Mouse (Mus musculus) embryonic facial prominence, embryonic 15.5 days (tissue): Measurements from ENCODE around the gene Tns1. TPM values are rescaled to one million over a fixed set of nuclear protein-coding genes. Genes with fewer than 3 reads are reported as not detected.

Source experiments
- ATAC-seq: fragments of 200-750 bp; cut with Nextera tagmentation; 2 replicates; pipeline ENCODE4 v1.8.0; 2017; ENCODE audit warnings: low read depth, moderate TSS enrichment; ENCODE audit not compliant: insufficient number of reproducible peaks, low FRiP score, low TSS enrichment
- H3K27ac ChIP-seq: fragments of 300-500 bp; sonication (generic); replicated peaks from 2 replicates; pipeline ENCODE4 v1.5.1; 2015; ENCODE audit warnings: mild to moderate bottlenecking, inconsistent platforms
- H3K27me3 ChIP-seq: fragments of 300-500 bp; sonication (generic); 2 replicates; pipeline ENCODE4 v1.6.1; 2015; ENCODE audit warnings: inconsistent platforms
- H3K36me3 ChIP-seq: fragments of 300-500 bp; sonication (generic); 2 replicates; pipeline ENCODE4 v1.6.1; 2015; ENCODE audit warnings: mild to moderate bottlenecking, inconsistent platforms
- H3K4me1 ChIP-seq: fragments of 300-500 bp; sonication (generic); 2 replicates; pipeline ENCODE4 v1.6.1; 2015; ENCODE audit warnings: inconsistent platforms
- H3K4me2 ChIP-seq: fragments of 300-500 bp; sonication (generic); replicated peaks from 2 replicates; pipeline ENCODE4 v1.6.1; 2015; ENCODE audit warnings: mild to moderate bottlenecking, inconsistent platforms
- H3K4me3 ChIP-seq: fragments of 300-500 bp; sonication (generic); replicated peaks from 2 replicates; pipeline ENCODE4 v1.5.1; 2015; ENCODE audit warnings: mild to moderate bottlenecking, inconsistent platforms
- H3K9ac ChIP-seq: fragments of 300-500 bp; sonication (generic); 2 replicates; pipeline ENCODE4 v1.6.1; 2015; ENCODE audit warnings: inconsistent platforms
- H3K9me3 ChIP-seq: fragments of 300-500 bp; sonication (generic); replicated peaks from 2 replicates; pipeline ENCODE4 v1.6.1; 2016; ENCODE audit warnings: inconsistent platforms
- WGBS: fragments of 180-500 bp; shearing (Covaris S2); methylation state at CpG from one replicate; pipeline ENCODE4 v1.1.7; 2015; 5-methylcytosine and 5-hydroxymethylcytosine counted together
- polyA plus RNA-seq: library from polyadenylated mRNA; unstranded; fragments of >200 nt; fragmentation: Nextera tagmentation; extraction: Ambion mirVana; gene quantifications from 2 replicates; pipeline ENCODE4 v1.2.1, GENCODE M21; 2015

Gene Tns1
- polyA plus RNA-seq, 1 experiment from 2014 or later: 49.3 TPM

- no peak overlapping the region for H3K4me2 ChIP-seq
- peak; percentile 64 for ATAC-seq
- H3K27me3 ChIP-seq: no peaks in the 10 kb centered on the region
- H3K4me3 ChIP-seq: no peak overlapping the region
- no peaks in the 10 kb centered on the region for H3K9me3 ChIP-seq
- peak overlapping the region; percentile 61 for H3K27ac ChIP-seq
- H3K4me1 ChIP-seq: peaks cover 41% of the 10 kb centered on the region
- H3K9ac ChIP-seq: no peak overlapping the region
- WGBS: 46% methylated on average over 9 of the region's 9 CpGs
- H3K36me3 ChIP-seq: peaks cover 25% of the 10 kb centered on the region; the same call in 1 of the 2 replicates
Measured at GRCm38 (mm10) chr1:73998131-73998865, 126.0 kb downstream of the Tns1 start.

DNA sequence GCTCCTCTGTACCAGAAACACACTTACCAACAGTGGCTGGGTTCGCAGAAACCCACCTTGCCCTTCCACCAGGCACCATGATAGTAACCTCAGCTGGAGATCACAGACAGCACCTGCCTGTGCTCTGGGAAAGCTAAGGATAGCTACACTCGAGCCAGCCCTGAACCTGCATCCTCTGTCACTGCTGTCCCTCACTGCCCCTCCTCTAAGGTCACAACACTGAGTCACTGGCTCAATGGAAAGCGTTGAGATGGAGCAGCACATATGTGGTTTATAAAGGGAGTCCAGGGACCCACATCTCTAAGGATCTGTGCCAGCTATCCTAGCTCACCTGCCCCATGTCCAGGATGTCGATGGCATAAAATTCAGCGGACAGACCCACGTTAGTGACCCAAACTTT lies 126.9 kb downstream of the Tns1 start:
- Histone ChIP-seq H3K4me3 (no peak overlapping the region), H3K4me2 (no peak overlapping the region), H3K27ac (no peak overlapping the region; the same call in 1 of the 2 replicates), H3K4me1 (peaks cover 46% of the 10 kb centered on the region), H3K9me3 (no peaks in the 10 kb centered on the region), H3K27me3 (no peaks in the 10 kb centered on the region), H3K9ac (no peak overlapping the region), H3K36me3 (peaks cover 25% of the 10 kb centered on the region)
- no peak for ATAC-seq
- 92% methylated on average over 6 of the region's 6 CpGs for WGBS

DNA sequence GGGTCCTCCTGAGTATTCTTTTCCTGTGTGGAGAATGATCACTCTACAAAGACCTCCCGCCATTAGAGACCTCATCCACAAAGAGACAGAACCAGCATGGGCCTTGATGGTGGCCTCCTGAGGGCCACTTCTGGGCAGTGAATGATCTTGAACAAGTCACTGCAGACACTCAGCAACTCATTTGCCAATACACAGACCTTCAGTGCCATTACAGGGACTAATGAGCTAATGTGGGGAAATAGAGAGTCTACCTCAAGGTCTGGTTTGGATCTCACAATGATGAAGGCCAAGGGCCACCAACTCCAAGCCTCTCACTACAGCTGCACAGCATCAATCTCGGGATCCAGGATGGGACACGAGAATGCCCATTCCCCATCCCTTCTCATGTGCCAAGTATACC lies 127.6 kb downstream of the Tns1 start:
- Histone ChIP-seq H3K4me3 (no peak overlapping the region), H3K36me3 (peaks cover 30% of the 10 kb centered on the region), H3K4me1 (peaks cover 45% of the 10 kb centered on the region), H3K9me3 (no peaks in the 10 kb centered on the region), H3K27me3 (no peaks in the 10 kb centered on the region), H3K4me2 (no peak overlapping the region), H3K27ac (no peak overlapping the region), H3K9ac (no peak overlapping the region)
- 87% methylated on average over 3 of the region's 3 CpGs for WGBS
- ATAC-seq: no peak

- no peak overlapping the region for H3K27ac ChIP-seq
- H3K4me1 ChIP-seq: peaks cover 41% of the 10 kb centered on the region
Measured at GRCm38 (mm10) chr1:73996209-73996608, 128.0 kb downstream of the Tns1 start.

DNA sequence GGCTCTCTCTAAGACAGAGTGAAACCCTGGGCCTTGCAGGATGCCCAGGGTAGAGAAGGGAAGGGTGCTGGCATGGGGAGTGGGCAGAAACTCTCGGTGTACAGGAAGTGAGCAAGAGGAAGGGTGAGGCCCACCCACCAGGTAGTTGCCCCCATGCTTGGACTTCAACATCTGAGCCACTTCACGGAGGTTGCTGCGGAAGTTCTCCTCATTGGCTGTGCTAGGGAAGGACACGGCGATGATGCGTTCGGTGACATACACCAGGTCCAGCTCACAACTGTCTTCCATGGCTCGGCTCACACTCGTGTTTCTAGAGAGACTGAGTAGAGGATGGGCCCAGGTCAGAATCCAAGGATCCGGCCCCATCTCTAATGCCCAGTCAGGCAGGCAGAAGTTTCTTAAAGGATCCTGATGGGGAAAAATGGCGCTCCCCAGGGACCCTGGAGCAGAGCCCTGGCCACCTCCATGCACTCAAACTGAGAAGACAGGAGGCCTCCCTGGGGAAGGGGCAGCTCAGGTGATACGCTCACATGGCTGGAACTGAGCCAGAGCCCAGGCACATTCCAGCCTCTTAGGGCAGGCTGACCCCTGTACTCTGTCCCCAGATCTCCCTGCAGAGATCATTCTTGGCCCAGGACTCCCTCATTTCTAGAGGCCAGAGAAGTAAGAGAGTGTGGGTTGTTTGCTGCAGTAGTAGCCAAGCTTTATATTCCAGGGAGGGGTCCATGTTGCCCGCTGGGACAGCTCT lies 129.0 kb downstream of the Tns1 start:
- WGBS: 88% methylated on average over 13 of the region's 13 CpGs
- no peaks in the 10 kb centered on the region for H3K27me3 ChIP-seq
- peaks cover 45% of the 10 kb centered on the region for H3K36me3 ChIP-seq
- H3K9ac ChIP-seq: no peak overlapping the region
- peaks cover 33% of the 10 kb centered on the region for H3K4me1 ChIP-seq
- H3K27ac ChIP-seq: no peak overlapping the region
- no peak for ATAC-seq
- H3K4me2 ChIP-seq: no peak overlapping the region
- no peak overlapping the region for H3K4me3 ChIP-seq
- H3K9me3 ChIP-seq: no peaks in the 10 kb centered on the region

More at GRCm38 (mm10) chr1:73996209-73996608, 128.0 kb downstream of the Tns1 start:
- no peak overlapping the region for H3K4me3 ChIP-seq
- H3K9ac ChIP-seq: no peak overlapping the region
- ATAC-seq: no peak
- 52% methylated on average over 2 of the region's 2 CpGs for WGBS
- peaks cover 35% of the 10 kb centered on the region for H3K36me3 ChIP-seq
- H3K4me2 ChIP-seq: no peak overlapping the region
- H3K27me3 ChIP-seq: no peaks in the 10 kb centered on the region
- H3K9me3 ChIP-seq: no peaks in the 10 kb centered on the region

GRCm38 (mm10) chr1:73993901-73994426 lies 130.3 kb downstream of the Tns1 start:
- no peak for ATAC-seq
- 68% methylated on average over 7 of the region's 7 CpGs for WGBS
- H3K9ac ChIP-seq: no peak overlapping the region

GRCm38 (mm10) chr1:73993279-73993678 lies 131.0 kb downstream of the Tns1 start:
- Histone ChIP-seq H3K36me3 (peaks cover 62% of the 10 kb centered on the region), H3K27ac (no peak overlapping the region), H3K4me3 (no peak overlapping the region), H3K4me2 (no peak overlapping the region), H3K9ac (no peak overlapping the region), H3K4me1 (peaks cover 13% of the 10 kb centered on the region), H3K27me3 (no peaks in the 10 kb centered on the region), H3K9me3 (no peaks in the 10 kb centered on the region)
- WGBS: 82% methylated on average over 7 of the region's 7 CpGs
- no peak for ATAC-seq

More at GRCm38 (mm10) chr1:73993901-73994426, 130.3 kb downstream of the Tns1 start:
- Histone ChIP-seq H3K27ac (peak overlapping the region; percentile 8), H3K27me3 (no peaks in the 10 kb centered on the region), H3K4me3 (no peak overlapping the region), H3K4me1 (peaks cover 20% of the 10 kb centered on the region), H3K9me3 (no peaks in the 10 kb centered on the region), H3K36me3 (peaks cover 55% of the 10 kb centered on the region), H3K4me2 (no peak overlapping the region)

- H3K4me1 ChIP-seq: 0 out of 2 replicates have a peak, but pooled peaks cover 9% of the 10 kb centered on the region
- H3K4me3 ChIP-seq: no peak overlapping the region
- H3K27me3 ChIP-seq: no peaks in the 10 kb centered on the region
- peaks cover 66% of the 10 kb centered on the region for H3K36me3 ChIP-seq
- no peak overlapping the region for H3K4me2 ChIP-seq
- WGBS: 42% methylated on average over 5 of the region's 5 CpGs
- peak; percentile 40; the same call in 1 of the 2 replicates for ATAC-seq
- no peaks in the 10 kb centered on the region for H3K9me3 ChIP-seq
- H3K9ac ChIP-seq: no peak overlapping the region
- H3K27ac ChIP-seq: no peak overlapping the region
Measured at GRCm38 (mm10) chr1:73992201-73992938, 131.9 kb downstream of the Tns1 start.

- Histone ChIP-seq H3K27ac (no peak overlapping the region), H3K27me3 (no peaks in the 10 kb centered on the region), H3K9me3 (no peaks in the 10 kb centered on the region), H3K9ac (no peak overlapping the region), H3K4me2 (no peak overlapping the region), H3K4me1 (0 out of 2 replicates have a peak, but pooled peaks cover 9% of the 10 kb centered on the region), H3K36me3 (peaks cover 55% of the 10 kb centered on the region), H3K4me3 (no peak overlapping the region)
- no peak for ATAC-seq
- WGBS: 73% methylated on average over 7 of the region's 7 CpGs
Measured at GRCm38 (mm10) chr1:73991226-73991625, 133.0 kb downstream of the Tns1 start.

DNA sequence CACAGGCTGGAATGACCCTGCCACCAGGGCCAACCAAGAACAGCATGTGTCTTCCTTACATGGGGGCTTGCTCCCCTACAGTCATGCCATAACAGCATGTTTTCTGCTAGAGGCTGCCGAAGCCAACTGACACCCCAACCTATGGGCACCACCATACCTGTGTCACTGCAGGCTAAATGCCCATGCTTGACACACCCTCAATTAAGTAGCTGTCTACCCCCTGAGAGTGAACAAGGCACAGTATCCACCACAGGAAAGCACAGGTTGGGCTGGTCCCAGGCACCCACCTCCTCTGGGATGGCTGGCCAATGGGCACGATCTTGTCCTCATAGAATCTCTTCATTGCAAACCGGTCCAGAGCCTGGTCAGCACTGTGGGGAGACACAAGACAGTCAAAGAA lies 134.2 kb downstream of the Tns1 start:
- 80% methylated on average over 3 of the region's 3 CpGs for WGBS

More for the DNA sequence above, 134.2 kb downstream of the Tns1 start:
- H3K27me3 ChIP-seq: no peaks in the 10 kb centered on the region
- no peaks in the 10 kb centered on the region for H3K9me3 ChIP-seq
- H3K36me3 ChIP-seq: peaks cover 60% of the 10 kb centered on the region
- H3K27ac ChIP-seq: no peak overlapping the region
- H3K4me3 ChIP-seq: no peak overlapping the region
- no peak overlapping the region for H3K4me2 ChIP-seq
- no peak overlapping the region for H3K9ac ChIP-seq
- no peak for ATAC-seq
- H3K4me1 ChIP-seq: 0 out of 2 replicates have a peak, but pooled peaks cover 8% of the 10 kb centered on the region
